Mouse (Mus musculus) heart, embryonic 11.5 days (tissue): ENCODE measurements at regions not wholly inside any gene's neighbourhood (a gene's known extent, or its start where the extent isn't known, plus 50 kb on each side); places are given as distances from the start of the nearest gene placed in this dataset.

ENCODE experiments used
- ATAC-seq: fragments of 200-750 bp; cut with Nextera tagmentation; replicated peaks from 2 replicates; pipeline ENCODE4 v1.8.0; 2017; ENCODE audit warnings: moderate library complexity; ENCODE audit not compliant: insufficient number of reproducible peaks, low FRiP score, low TSS enrichment
- H3K27ac ChIP-seq: fragments of 300-500 bp; sonication (generic); 2 replicates; pipeline ENCODE4 v1.5.1; 2014; ENCODE audit warnings: mild to moderate bottlenecking, low read depth, low read length
- H3K27me3 ChIP-seq: fragments of 300-500 bp; sonication (generic); 2 replicates; pipeline ENCODE4 v1.6.1; 2014; ENCODE audit warnings: mild to moderate bottlenecking, low read length, mixed read lengths; ENCODE audit not compliant: control insufficient read depth, insufficient read depth
- H3K36me3 ChIP-seq: fragments of 300-500 bp; sonication (generic); 2 replicates; pipeline ENCODE4 v1.6.1; 2014; ENCODE audit warnings: mild to moderate bottlenecking, low read length, moderate library complexity, mixed read lengths; ENCODE audit not compliant: control insufficient read depth, insufficient read depth
- H3K4me1 ChIP-seq: fragments of 300-500 bp; sonication (generic); 2 replicates; pipeline ENCODE4 v1.6.1; 2014; ENCODE audit warnings: low read length; ENCODE audit not compliant: control insufficient read depth, insufficient read depth
- H3K4me2 ChIP-seq: fragments of 300-500 bp; sonication (generic); 2 replicates; pipeline ENCODE4 v1.6.1; 2014; ENCODE audit warnings: mild to moderate bottlenecking, moderate library complexity
- H3K4me3 ChIP-seq: fragments of 300-500 bp; sonication (generic); 2 replicates; pipeline ENCODE4 v1.5.1; 2014; ENCODE audit warnings: low read depth, low read length
- H3K9ac ChIP-seq: fragments of 300-500 bp; sonication (generic); 2 replicates; pipeline ENCODE4 v1.6.1; 2014; ENCODE audit warnings: mild to moderate bottlenecking, low read depth, low read length, moderate library complexity
- H3K9me3 ChIP-seq: fragments of 300-500 bp; sonication (generic); replicated peaks from 2 replicates; pipeline ENCODE4 v1.6.1; 2016; ENCODE audit warnings: low read length; ENCODE audit not compliant: control insufficient read depth
- WGBS: fragments of 180-500 bp; shearing (Covaris S2); extraction: QIAGEN DNeasy Blood & Tissue Kit; methylation state at CpG from one replicate; pipeline ENCODE4 v1.1.7; 2014; ENCODE audit not compliant: insufficient replicate concordance; 5-methylcytosine and 5-hydroxymethylcytosine counted together

- no peaks in the 10 kb centered on the region for H3K9me3 ChIP-seq
- H3K4me1 ChIP-seq: no peaks in the 10 kb centered on the region
- 64% methylated on average over 6 of the region's 6 CpGs for whole genome bisulfite sequencing
- ATAC-seq: no peak
- no peak overlapping the region for H3K4me2 ChIP-seq
- H3K9ac ChIP-seq: no peak overlapping the region
- H3K27ac ChIP-seq: no peak overlapping the region
- H3K36me3 ChIP-seq: no peaks in the 10 kb centered on the region
- peaks cover 51% of the 10 kb centered on the region for H3K27me3 ChIP-seq
- no peak overlapping the region for H3K4me3 ChIP-seq
Observed at GRCm38 (mm10) chr17:49177966-49178731, 246.0 kb downstream of the Lrfn2 start.

- H3K27me3 ChIP-seq: peaks cover 33% of the 10 kb centered on the region
- no peak for ATAC-seq
- no peaks in the 10 kb centered on the region for H3K4me1 ChIP-seq
- H3K9me3 ChIP-seq: no peaks in the 10 kb centered on the region
- no peaks in the 10 kb centered on the region for H3K36me3 ChIP-seq
- no peak overlapping the region for H3K27ac ChIP-seq
- H3K4me2 ChIP-seq: no peak overlapping the region
- 6% methylated on average over 4 of the region's 4 CpGs for WGBS
- no peak overlapping the region for H3K4me3 ChIP-seq
- no peak overlapping the region for H3K9ac ChIP-seq
Observed at GRCm38 (mm10) chr17:49182485-49182884, 245.7 kb upstream of the Mocs1 start.

- 63% methylated on average over 3 of the region's 3 CpGs for WGBS
Observed at GRCm38 (mm10) chr17:49183917-49184316, 244.2 kb upstream of the Mocs1 start.

GRCm38 (mm10) chr17:49185052-49185612 is 243.0 kb upstream of the Mocs1 start:
- Histone ChIP-seq H3K27me3 (peaks cover 22% of the 10 kb centered on the region), H3K27ac (no peak overlapping the region), H3K36me3 (no peaks in the 10 kb centered on the region), H3K9ac (no peak overlapping the region), H3K4me1 (no peaks in the 10 kb centered on the region), H3K9me3 (no peaks in the 10 kb centered on the region), H3K4me2 (no peak overlapping the region), H3K4me3 (no peak overlapping the region)
- 39% methylated on average over 8 of the region's 8 CpGs for WGBS
- no peak for ATAC-seq

More at GRCm38 (mm10) chr17:49183917-49184316, 244.2 kb upstream of the Mocs1 start:
- ATAC-seq: no peak
- Histone ChIP-seq H3K27me3 (peaks cover 28% of the 10 kb centered on the region), H3K36me3 (no peaks in the 10 kb centered on the region), H3K27ac (no peak overlapping the region), H3K9ac (no peak overlapping the region), H3K4me3 (no peak overlapping the region), H3K4me2 (no peak overlapping the region), H3K9me3 (no peaks in the 10 kb centered on the region), H3K4me1 (no peaks in the 10 kb centered on the region)

GRCm38 (mm10) chr17:49189765-49190164 is 238.4 kb upstream of the Mocs1 start:
- Histone ChIP-seq H3K4me2 (no peak overlapping the region), H3K4me3 (no peak overlapping the region), H3K9ac (no peak overlapping the region), H3K36me3 (no peaks in the 10 kb centered on the region), H3K27ac (no peak overlapping the region), H3K9me3 (no peaks in the 10 kb centered on the region), H3K27me3 (no peaks in the 10 kb centered on the region), H3K4me1 (no peaks in the 10 kb centered on the region)
- ATAC-seq: no peak
- 39% methylated on average over 3 of the region's 3 CpGs for WGBS

GRCm38 (mm10) chr17:49190337-49190736 is 237.8 kb upstream of the Mocs1 start:
- Histone ChIP-seq H3K36me3 (no peaks in the 10 kb centered on the region), H3K27me3 (no peaks in the 10 kb centered on the region; the same call in 1 of the 2 replicates), H3K4me2 (no peak overlapping the region), H3K9me3 (no peaks in the 10 kb centered on the region), H3K4me3 (no peak overlapping the region), H3K9ac (no peak overlapping the region), H3K27ac (no peak overlapping the region), H3K4me1 (no peaks in the 10 kb centered on the region)
- no peak for ATAC-seq
- WGBS: 70% methylated on average over 4 of the region's 4 CpGs

GRCm38 (mm10) chr17:49196046-49196684 is 232.0 kb upstream of the Mocs1 start:
- Histone ChIP-seq H3K4me1 (no peaks in the 10 kb centered on the region), H3K4me2 (no peak overlapping the region), H3K9ac (no peak overlapping the region), H3K4me3 (no peak overlapping the region), H3K27ac (no peak overlapping the region), H3K9me3 (no peaks in the 10 kb centered on the region; the same call in 1 of the 2 replicates), H3K36me3 (no peaks in the 10 kb centered on the region), H3K27me3 (no peaks in the 10 kb centered on the region; the same call in 1 of the 2 replicates)
- 60% methylated on average over 8 of the region's 8 CpGs for WGBS
- ATAC-seq: no peak

GRCm38 (mm10) chr17:49201495-49201894 is 226.7 kb upstream of the Mocs1 start:
- Histone ChIP-seq H3K27me3 (no peaks in the 10 kb centered on the region), H3K4me2 (no peak overlapping the region), H3K4me1 (no peaks in the 10 kb centered on the region), H3K9ac (no peak overlapping the region), H3K4me3 (no peak overlapping the region), H3K27ac (no peak overlapping the region), H3K9me3 (peaks cover 5% of the 10 kb centered on the region), H3K36me3 (no peaks in the 10 kb centered on the region)
- 82% methylated on average over 3 of the region's 3 CpGs for WGBS
- no peak for ATAC-seq
